20 mouse cellular contexts compared by ENCODE assay signal in the genomic region with DNA sequence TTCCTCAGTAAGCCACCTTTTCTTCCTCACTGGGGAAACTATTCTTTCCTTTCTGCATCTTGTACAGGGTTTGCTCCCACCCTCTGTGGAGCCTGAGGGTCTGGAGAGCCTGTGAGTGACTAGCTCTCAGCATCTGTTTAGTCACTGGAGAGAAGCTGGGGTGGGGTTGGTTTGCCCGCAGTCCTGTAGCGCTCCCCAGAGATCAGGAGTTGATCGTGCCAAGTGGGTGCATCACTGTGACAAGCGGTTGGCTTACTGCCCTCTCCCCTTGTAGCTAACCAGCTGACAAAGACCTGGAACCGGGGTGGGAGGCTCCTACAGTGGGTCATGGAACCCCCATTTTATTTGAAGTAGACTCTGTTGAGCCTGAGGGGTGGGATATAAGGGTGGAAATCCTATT. TPM values are rescaled to one million over a fixed set of nuclear protein-coding genes. Genes with fewer than 3 reads are reported as not detected.
A peak's percentile ranks its signal among the peaks of the same experiment; 100 is the strongest.
DNase-seq lines count a peak whose midpoint lies in the region; ATAC-seq lines count a peak whose summit lies in the region.
"Had no signal": no experiment of that assay in that cellular context is flagged by ENCODE, and none has a peak within 500 bp of the region (broad histone marks: within the 10 kb centered on the region; RNA-seq: fewer than 3 reads in every experiment).

No protein-coding gene starts in this region.

- H3K36me3 ChIP-seq in heart, embryonic 11.5 days (ENCODE audit: control insufficient read depth, insufficient read depth, low read length): no peaks in the 10 kb centered on the region; the same call in 1 of the 2 replicates
- H3K36me3 ChIP-seq in midbrain, embryonic 13.5 days: 0 out of 2 replicates have a peak, but pooled peaks cover 3% of the 10 kb centered on the region
- H3K36me3 ChIP-seq in midbrain, embryonic 15.5 days (replicated peaks): no peaks in the 10 kb centered on the region
- no peaks in the 10 kb centered on the region for H3K36me3 ChIP-seq in neural tube, embryonic 14.5 days (ENCODE audit: control insufficient read depth, insufficient read depth, low read length)
- H3K36me3 ChIP-seq: kidney, embryonic 15.5 days; lung, embryonic 15.5 days; midbrain, embryonic 12.5 days had no signal

- 85% methylated on average over 5 of the region's 5 CpGs for WGBS in heart, embryonic 11.5 days (ENCODE audit: insufficient replicate concordance)
- WGBS in midbrain, embryonic 13.5 days: 66% methylated on average over 5 of the region's 5 CpGs
- WGBS in midbrain, embryonic 15.5 days: 41% methylated on average over 5 of the region's 5 CpGs
- WGBS in neural tube, embryonic 14.5 days: 60% methylated on average over 5 of the region's 5 CpGs

- no peak overlapping the region for H3K4me3 ChIP-seq in heart, embryonic 11.5 days (ENCODE audit: low read depth, low read length)
- H3K4me3 ChIP-seq in midbrain, embryonic 13.5 days (replicated peaks): no peak overlapping the region
- H3K4me3 ChIP-seq in midbrain, embryonic 15.5 days: no peak overlapping the region
- H3K4me3 ChIP-seq in neural tube, embryonic 14.5 days (ENCODE audit: low read depth, low read length): no peak overlapping the region
- H3K4me3 ChIP-seq: kidney, embryonic 15.5 days; lung, embryonic 15.5 days; midbrain, embryonic 12.5 days had no signal

- H3K9me3 ChIP-seq in heart, embryonic 11.5 days (replicated peaks; ENCODE audit: control insufficient read depth, low read length): no peaks in the 10 kb centered on the region
- no peaks in the 10 kb centered on the region for H3K9me3 ChIP-seq in midbrain, embryonic 13.5 days
- H3K9me3 ChIP-seq in midbrain, embryonic 15.5 days: no peaks in the 10 kb centered on the region
- no peaks in the 10 kb centered on the region for H3K9me3 ChIP-seq in neural tube, embryonic 14.5 days (ENCODE audit: control insufficient read depth, low read length)
- H3K9me3 ChIP-seq: kidney, embryonic 15.5 days; lung, embryonic 15.5 days; midbrain, embryonic 12.5 days had no signal

- H3K27me3 ChIP-seq in heart, embryonic 11.5 days (ENCODE audit: control insufficient read depth, insufficient read depth, low read length): no peaks in the 10 kb centered on the region
- no peaks in the 10 kb centered on the region for H3K27me3 ChIP-seq in midbrain, embryonic 13.5 days
- H3K27me3 ChIP-seq in midbrain, embryonic 15.5 days (replicated peaks): no peaks in the 10 kb centered on the region
- H3K27me3 ChIP-seq in neural tube, embryonic 14.5 days (ENCODE audit: control insufficient read depth, insufficient read depth, low read length): no peaks in the 10 kb centered on the region
- H3K27me3 ChIP-seq: kidney, embryonic 15.5 days; lung, embryonic 15.5 days had no signal

- no peak overlapping the region for H3K4me2 ChIP-seq in heart, embryonic 11.5 days
- no peak overlapping the region for H3K4me2 ChIP-seq in midbrain, embryonic 13.5 days (replicated peaks)
- no peak overlapping the region for H3K4me2 ChIP-seq in midbrain, embryonic 15.5 days
- H3K4me2 ChIP-seq in neural tube, embryonic 14.5 days (ENCODE audit: low read depth, low read length): no peak overlapping the region
- H3K4me2 ChIP-seq: kidney, embryonic 15.5 days; lung, embryonic 15.5 days; midbrain, embryonic 12.5 days had no signal

- H3K9ac ChIP-seq in heart, embryonic 11.5 days (ENCODE audit: low read depth, low read length): no peak overlapping the region
- no peak overlapping the region for H3K9ac ChIP-seq in midbrain, embryonic 13.5 days (replicated peaks)
- H3K9ac ChIP-seq in midbrain, embryonic 15.5 days: no peak overlapping the region
- no peak overlapping the region for H3K9ac ChIP-seq in neural tube, embryonic 14.5 days (replicated peaks; ENCODE audit: low read depth, low read length)
- H3K9ac ChIP-seq: kidney, embryonic 15.5 days; liver, embryonic 14.5 days; lung, embryonic 15.5 days; midbrain, embryonic 12.5 days had no signal

- H3K27ac ChIP-seq in heart, embryonic 11.5 days (ENCODE audit: low read depth, low read length): no peak overlapping the region
- H3K27ac ChIP-seq in midbrain, embryonic 13.5 days: 0 out of 2 replicates have a peak overlapping the region, but pooled peaks have one; percentile 7
- no peak overlapping the region for H3K27ac ChIP-seq in midbrain, embryonic 15.5 days
- no peak overlapping the region; the same call in 1 of the 2 replicates for H3K27ac ChIP-seq in neural tube, embryonic 14.5 days (ENCODE audit: low read depth, low read length)
- H3K27ac ChIP-seq: kidney, embryonic 15.5 days; liver, embryonic 14.5 days; lung, embryonic 15.5 days; midbrain, embryonic 12.5 days had no signal

- peaks cover 11% of the 10 kb centered on the region; the same call in 1 of the 2 replicates for H3K4me1 ChIP-seq in heart, embryonic 11.5 days (ENCODE audit: control insufficient read depth, insufficient read depth, low read length)
- peaks cover 15% of the 10 kb centered on the region for H3K4me1 ChIP-seq in midbrain, embryonic 13.5 days (replicated peaks)
- peaks cover 11% of the 10 kb centered on the region for H3K4me1 ChIP-seq in midbrain, embryonic 15.5 days
- peaks cover 9% of the 10 kb centered on the region; the same call in 1 of the 2 replicates for H3K4me1 ChIP-seq in neural tube, embryonic 14.5 days (ENCODE audit: control insufficient read depth, insufficient read depth, low read length)
- H3K4me1 ChIP-seq: midbrain, embryonic 12.5 days had no signal

- no peak for ATAC-seq in heart, embryonic 11.5 days (replicated peaks; ENCODE audit: insufficient number of reproducible peaks, low FRiP score, low TSS enrichment)
- peak; percentile 46; the same call in 1 of the 2 replicates for ATAC-seq in midbrain, embryonic 13.5 days
- ATAC-seq in midbrain, embryonic 15.5 days (replicated peaks): no peak
- peak; percentile 57; the same call in 1 of the 2 replicates for ATAC-seq in neural tube, embryonic 14.5 days (ENCODE audit: low read depth)
- ATAC-seq: intestine, postnatal 0 days had no signal

- DNase-seq in heart, adult 11 months: peak; percentile 90
- peak; percentile 44 for DNase-seq in brain, adult 2 months (ENCODE audit: low read depth, low spot score)
- DNase-seq in spleen, postnatal 36 days (ENCODE audit: low spot score in 2 of 2): no peak
- DNase-seq: adrenal gland, postnatal 25 days; cerebellum, adult 18-20 months; gastrocnemius, postnatal 25 days; kidney, postnatal 4 days; lung, postnatal 4 days; right cerebral cortex, adult 18-20 months; thymus, adult 18-20 months; thymus, postnatal 4 days had no signal

RNA-seq across cellular contexts. Expression of gene Haao, which starts 27.1 kb away (rescaled TPM):
- 0.21 and 0.28 TPM in 2 replicates for polyA plus RNA-seq in heart, embryonic 11.5 days (2014; fragmentation: Nextera tagmentation; extraction: Ambion mirVana)
- polyA plus RNA-seq in midbrain, embryonic 13.5 days (2015; fragmentation: Nextera tagmentation; extraction: Ambion mirVana): 0.31 TPM in 1 of 2 replicates, not detected in the other
- 0.29 TPM in 1 of 2 replicates, not detected in the other for polyA plus RNA-seq in midbrain, embryonic 15.5 days (2015; fragmentation: Nextera tagmentation; extraction: Ambion mirVana)
- 0.16 TPM in 1 of 2 replicates, not detected in the other for polyA plus RNA-seq in neural tube, embryonic 14.5 days (2014; fragmentation: Nextera tagmentation; extraction: Ambion mirVana)

Comparison
In these comparisons a context has a peak if more than half of its experiments do, and no peak if none do; other contexts are left out.
1. ATAC-seq: peak in midbrain, embryonic 13.5 days (single experiment) and neural tube, embryonic 14.5 days (single experiment); none in heart, embryonic 11.5 days (single experiment) and midbrain, embryonic 15.5 days (single experiment).
2. DNase-seq: peak in heart, adult 11 months (single experiment) and brain, adult 2 months (single experiment); none in spleen, postnatal 36 days (0 of 2).